14 mouse cellular contexts compared by ENCODE assay signal in genomic region chr7:89423194-89423593, GRCm38 (mm10). TPM values are rescaled to one million over a fixed set of nuclear protein-coding genes. Genes with fewer than 3 reads are reported as not detected.
A peak's percentile ranks its signal among the peaks of the same experiment; 100 is the strongest.
DNase-seq lines count a peak whose midpoint lies in the region; ATAC-seq lines count a peak whose summit lies in the region.
"Had no signal": no experiment of that assay in that cellular context is flagged by ENCODE, and none has a peak within 500 bp of the region (broad histone marks: within the 10 kb centered on the region; RNA-seq: fewer than 3 reads in every experiment).

No protein-coding gene starts in this region.

- peaks cover 19% of the 10 kb centered on the region for H3K4me1 ChIP-seq in heart, embryonic 12.5 days (replicated peaks)
- peaks cover 5% of the 10 kb centered on the region; the same call in 1 of the 2 replicates for H3K4me1 ChIP-seq in liver, embryonic 13.5 days (replicated peaks)
- H3K4me1 ChIP-seq in forebrain, embryonic 14.5 days (ENCODE audit: control insufficient read depth, insufficient read depth, low read length), result no peaks in the 10 kb centered on the region

- no peak overlapping the region for H3K4me2 ChIP-seq in heart, embryonic 12.5 days
- no peak overlapping the region for H3K4me2 ChIP-seq in liver, embryonic 13.5 days
- H3K4me2 ChIP-seq in forebrain, embryonic 14.5 days (ENCODE audit: low read length), result no peak overlapping the region

- no peak overlapping the region for H3K27ac ChIP-seq in heart, embryonic 12.5 days (ENCODE audit: poor library complexity, severe bottlenecking)
- no peak overlapping the region for H3K27ac ChIP-seq in liver, embryonic 13.5 days
- no peak overlapping the region for H3K27ac ChIP-seq in forebrain, embryonic 14.5 days (ENCODE audit: low read depth, low read length)
- H3K27ac ChIP-seq: limb, embryonic 10.5 days; macrophage had no signal

- intact Hi-C loops in heart, postnatal 14 days (cut with DNase I), result no loop called here

- 10% methylated on average over 5 of the region's 5 CpGs for WGBS in heart, embryonic 12.5 days
- WGBS in liver, embryonic 13.5 days (ENCODE audit: insufficient replicate concordance), result 24% methylated on average over 5 of the region's 5 CpGs
- WGBS in forebrain, embryonic 14.5 days, result 43% methylated on average over 5 of the region's 5 CpGs

- H3K9me3 ChIP-seq in heart, embryonic 12.5 days (replicated peaks), result 0 out of 2 replicates have a peak, but pooled peaks cover 4% of the 10 kb centered on the region
- no peaks in the 10 kb centered on the region for H3K9me3 ChIP-seq in liver, embryonic 13.5 days (replicated peaks)
- no peaks in the 10 kb centered on the region for H3K9me3 ChIP-seq in forebrain, embryonic 14.5 days (replicated peaks; ENCODE audit: control insufficient read depth, low read length)
- H3K9me3 ChIP-seq: G1E; limb, embryonic 10.5 days had no signal

- ATAC-seq in heart, embryonic 12.5 days (ENCODE audit: insufficient number of reproducible peaks, low FRiP score), result 0 out of 2 replicates have a peak, but pooled peaks have one; percentile 37
- ATAC-seq in liver, embryonic 13.5 days (ENCODE audit: low read depth), result peak; percentile 40; the same call in 1 of the 2 replicates
- ATAC-seq in forebrain, embryonic 14.5 days, result no peak

- no peak for DNase-seq in heart, postnatal 14 days
- peak; percentile 41 for DNase-seq in adrenal gland, postnatal 10 days
- peak; percentile 77 for DNase-seq in kidney, adult 9 months
- no peak for DNase-seq in liver, embryonic 13.5 days
- DNase-seq in lung, postnatal 4 days, result no peak
- DNase-seq in forebrain, embryonic 14.5 days (ENCODE audit: low spot score), result no peak
- DNase-seq in right cerebral cortex, postnatal 4 days, result no peak
- DNase-seq: B cell, adult 2 months; right cerebral cortex, postnatal 25 days; thymus, postnatal 4 days had no signal

- H3K4me3 ChIP-seq in heart, embryonic 12.5 days, result no peak overlapping the region
- H3K4me3 ChIP-seq in liver, embryonic 13.5 days (replicated peaks), result no peak overlapping the region
- H3K4me3 ChIP-seq in forebrain, embryonic 14.5 days (ENCODE audit: low read depth, low read length), result no peak overlapping the region
- H3K4me3 ChIP-seq: limb, embryonic 10.5 days had no signal

- no peak overlapping the region for H3K9ac ChIP-seq in heart, embryonic 12.5 days
- no peak overlapping the region for H3K9ac ChIP-seq in liver, embryonic 13.5 days
- H3K9ac ChIP-seq in forebrain, embryonic 14.5 days (ENCODE audit: low read length), result no peak overlapping the region

- no peaks in the 10 kb centered on the region for H3K36me3 ChIP-seq in heart, embryonic 12.5 days
- H3K36me3 ChIP-seq in liver, embryonic 13.5 days, result no peaks in the 10 kb centered on the region
- H3K36me3 ChIP-seq in forebrain, embryonic 14.5 days (ENCODE audit: control insufficient read depth, insufficient read depth, low read length), result no peaks in the 10 kb centered on the region
- H3K36me3 ChIP-seq: G1E; limb, embryonic 10.5 days had no signal

- no peaks in the 10 kb centered on the region for H3K27me3 ChIP-seq in heart, embryonic 12.5 days (replicated peaks)
- H3K27me3 ChIP-seq in liver, embryonic 13.5 days, result no peaks in the 10 kb centered on the region
- H3K27me3 ChIP-seq in forebrain, embryonic 14.5 days (replicated peaks; ENCODE audit: control insufficient read depth, insufficient read depth, low read length), result no peaks in the 10 kb centered on the region

RNA-seq across cellular contexts. Expression of gene Fzd4, which starts 19.0 kb away (rescaled TPM):
- polyA plus RNA-seq in heart, embryonic 12.5 days (2016; fragmentation: Nextera tagmentation; extraction: Ambion mirVana), result 10.5 and 11.0 TPM in 2 replicates
- 10 to 100 TPM; 51.5 to 53.5 TPM for total RNA-seq in heart, postnatal 14 days (2021)
- 10 to 100 TPM; 73.5 to 79.2 TPM for total RNA-seq in adrenal gland, postnatal 10 days (2021)
- 1.7 and 2.1 TPM in 2 replicates for polyA plus RNA-seq in liver, embryonic 13.5 days (2015; fragmentation: Nextera tagmentation; extraction: Ambion mirVana)
- polyA plus RNA-seq in forebrain, embryonic 14.5 days (2014; fragmentation: Nextera tagmentation; extraction: Ambion mirVana), result 1.6 and 2.1 TPM in 2 replicates
- polyA plus RNA-seq: G1E had no signal

RNA-seq across cellular contexts. Expression of gene Tmem135, which starts 19.2 kb away (rescaled TPM):
- 30.2 and 31.2 TPM in 2 replicates for polyA plus RNA-seq in heart, embryonic 12.5 days (2016; fragmentation: Nextera tagmentation; extraction: Ambion mirVana)
- total RNA-seq in heart, postnatal 14 days (2021), result 10 to 100 TPM; 49.4 to 51.3 TPM
- 10 to 100 TPM; 90.8 to 97.3 TPM for total RNA-seq in adrenal gland, postnatal 10 days (2021)
- polyA plus RNA-seq in liver, embryonic 13.5 days (2015; fragmentation: Nextera tagmentation; extraction: Ambion mirVana), result 12.4 and 16.7 TPM in 2 replicates
- 16.2 and 22.2 TPM in 2 replicates for polyA plus RNA-seq in forebrain, embryonic 14.5 days (2014; fragmentation: Nextera tagmentation; extraction: Ambion mirVana)

Comparison
In these comparisons a context has a peak if more than half of its experiments do, and no peak if none do; other contexts are left out.
1. DNase-seq: peak in adrenal gland, postnatal 10 days (single experiment) and kidney, adult 9 months (single experiment); none in heart, postnatal 14 days (0 of 2), liver, embryonic 13.5 days (single experiment), lung, postnatal 4 days (0 of 2), forebrain, embryonic 14.5 days (single experiment) and right cerebral cortex, postnatal 4 days (single experiment).